Mouse (Mus musculus): ENCODE measurements around the gene Tmod3. TPM values are rescaled to one million over a fixed set of nuclear protein-coding genes. Genes with fewer than 3 reads are reported as not detected.

Tmod3 gene
- polyA plus RNA-seq, 1 experiment from 2014 or later: 85.3 TPM

DNA sequence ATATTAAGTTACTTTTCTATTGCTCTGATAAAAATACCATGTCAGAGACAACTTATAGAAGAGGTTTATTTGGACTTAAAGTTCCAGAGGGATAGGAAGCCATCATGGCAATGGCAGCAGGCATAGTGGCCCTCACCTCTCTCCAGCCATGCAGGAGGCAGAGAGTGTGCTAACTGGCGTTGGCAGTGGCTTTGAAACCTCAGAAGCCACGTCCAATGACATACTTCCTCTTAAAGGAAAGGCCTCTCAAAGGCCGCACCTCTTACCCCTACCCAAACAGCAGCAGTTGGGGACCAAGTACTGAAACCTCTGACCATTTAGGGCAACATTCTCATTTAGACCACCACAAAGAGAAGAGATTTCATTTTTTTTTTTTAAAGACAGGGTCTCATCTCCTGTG lies 82.2 kb downstream of the Tmod3 start:
- Histone ChIP-seq H3K4me3 (no peak overlapping the region), H3K9me3 (no peaks in the 10 kb centered on the region), H3K27ac (no peak overlapping the region), H3K27me3 (no peaks in the 10 kb centered on the region), H3K36me3 (peaks cover 21% of the 10 kb centered on the region), H3K4me2 (no peak overlapping the region), H3K9ac (no peak overlapping the region), H3K4me1 (replicated peaks) (no peaks in the 10 kb centered on the region)
- no peak for ATAC-seq (ENCODE audit: low FRiP score)
- WGBS: 71% methylated on average over 3 of the region's 3 CpGs

DNA sequence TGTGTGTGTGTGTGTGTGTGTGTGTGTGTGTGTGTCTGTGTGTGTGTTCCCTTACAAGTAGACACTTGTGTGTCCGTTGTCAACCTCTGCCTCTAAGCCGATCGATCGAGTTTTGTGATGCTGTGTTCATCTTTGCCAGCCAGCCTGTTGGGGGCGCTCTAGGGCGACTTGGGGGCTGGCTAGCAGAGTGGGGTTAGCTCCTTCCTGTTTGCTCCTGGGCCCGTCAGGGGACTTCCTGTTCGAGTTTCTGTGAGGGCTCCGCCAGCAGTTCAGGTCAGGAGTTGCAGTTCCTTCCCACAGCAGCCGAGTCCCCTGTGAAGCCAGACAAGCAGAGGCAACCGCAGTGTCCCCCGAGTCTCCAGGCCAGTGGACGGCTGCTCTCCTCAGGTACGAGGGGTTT lies 91.2 kb downstream of the Tmod3 start:
- Histone ChIP-seq H3K27ac (no peak overlapping the region), H3K4me1 (replicated peaks) (no peaks in the 10 kb centered on the region), H3K9me3 (no peaks in the 10 kb centered on the region), H3K36me3 (peaks cover 66% of the 10 kb centered on the region), H3K4me3 (no peak overlapping the region), H3K27me3 (no peaks in the 10 kb centered on the region), H3K9ac (no peak overlapping the region), H3K4me2 (no peak overlapping the region)
- 80% methylated on average over 14 of the region's 14 CpGs for WGBS
- ATAC-seq (ENCODE audit: low FRiP score): no peak

DNA sequence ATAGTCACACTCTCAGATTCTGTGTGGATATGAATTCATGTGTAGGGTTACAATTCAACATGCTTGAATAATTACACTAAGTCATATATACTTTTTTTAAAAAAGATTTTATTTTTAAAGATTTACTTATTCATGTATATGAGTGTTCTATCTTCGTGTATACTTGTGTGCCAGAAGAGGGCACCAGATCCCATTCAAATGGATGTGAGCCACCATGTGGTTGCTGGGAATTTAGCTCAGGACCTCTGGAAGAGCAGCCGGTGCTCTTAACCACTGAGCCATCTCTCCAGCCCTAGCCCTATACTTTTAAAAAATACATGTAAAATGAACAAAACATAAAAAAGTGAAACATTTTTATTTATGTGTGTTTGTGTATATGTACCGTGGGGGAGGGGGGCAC lies 91.9 kb downstream of the Tmod3 start:
- Histone ChIP-seq H3K27me3 (no peaks in the 10 kb centered on the region), H3K9me3 (no peaks in the 10 kb centered on the region), H3K4me2 (no peak overlapping the region), H3K4me3 (no peak overlapping the region), H3K36me3 (peaks cover 69% of the 10 kb centered on the region), H3K27ac (no peak overlapping the region), H3K4me1 (replicated peaks) (no peaks in the 10 kb centered on the region), H3K9ac (no peak overlapping the region)
- ATAC-seq (ENCODE audit: low FRiP score): no peak
- WGBS: 97% methylated on average over 3 of the region's 3 CpGs

DNA sequence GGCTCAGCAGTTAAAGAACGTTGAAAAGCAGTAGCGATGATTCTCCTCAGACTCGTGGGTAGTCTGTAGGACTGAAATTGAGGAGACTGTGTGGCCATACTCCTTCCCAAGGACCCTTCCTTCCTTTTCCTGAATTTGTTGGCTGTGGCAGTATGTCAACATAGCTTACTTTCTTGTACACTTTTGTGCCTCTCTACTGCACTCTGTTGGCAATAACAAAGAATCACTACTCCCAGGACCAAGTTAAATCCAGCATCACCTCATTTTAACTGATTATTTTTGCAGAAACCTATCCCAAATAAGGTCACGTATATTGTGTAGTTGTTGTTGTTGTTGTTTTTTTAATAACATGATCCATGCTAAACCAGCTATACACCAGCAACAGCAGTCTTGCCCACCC lies 92.8 kb downstream of the Tmod3 start:
- WGBS: 96% methylated on average over 4 of the region's 4 CpGs
- H3K27me3 ChIP-seq: no peaks in the 10 kb centered on the region
- no peak overlapping the region for H3K4me2 ChIP-seq
- H3K36me3 ChIP-seq: peaks cover 72% of the 10 kb centered on the region
- ATAC-seq (ENCODE audit: low FRiP score): no peak
- no peak overlapping the region for H3K27ac ChIP-seq
- H3K4me3 ChIP-seq: no peak overlapping the region
- H3K9ac ChIP-seq: no peak overlapping the region
- H3K4me1 ChIP-seq (replicated peaks): no peaks in the 10 kb centered on the region
- no peaks in the 10 kb centered on the region for H3K9me3 ChIP-seq

DNA sequence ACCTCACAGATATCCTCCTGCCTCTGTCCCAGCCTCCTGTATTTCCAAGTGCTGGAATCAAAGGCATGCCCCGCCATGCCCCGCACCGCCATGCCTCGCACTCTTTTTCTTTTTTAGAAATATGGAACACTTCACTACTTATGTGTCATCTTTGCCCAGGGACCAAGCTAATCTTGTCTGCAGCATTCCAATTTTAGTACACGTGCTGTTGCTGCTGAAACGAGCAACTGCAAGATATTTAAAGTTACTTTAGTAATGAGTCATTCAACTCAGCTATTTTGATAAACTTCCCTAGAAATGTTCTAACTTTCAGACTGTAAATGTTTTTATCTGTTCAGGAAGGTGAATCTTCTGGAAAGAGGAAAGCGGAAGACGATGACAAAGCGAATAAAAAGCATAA lies 93.6 kb downstream of the Tmod3 start:
- Histone ChIP-seq H3K4me2 (no peak overlapping the region), H3K27ac (no peak overlapping the region), H3K9ac (no peak overlapping the region), H3K36me3 (peaks cover 74% of the 10 kb centered on the region), H3K4me3 (no peak overlapping the region), H3K27me3 (no peaks in the 10 kb centered on the region), H3K4me1 (replicated peaks) (no peaks in the 10 kb centered on the region), H3K9me3 (no peaks in the 10 kb centered on the region)
- ATAC-seq (ENCODE audit: low FRiP score): no peak
- 97% methylated on average over 9 of the region's 9 CpGs for WGBS

DNA sequence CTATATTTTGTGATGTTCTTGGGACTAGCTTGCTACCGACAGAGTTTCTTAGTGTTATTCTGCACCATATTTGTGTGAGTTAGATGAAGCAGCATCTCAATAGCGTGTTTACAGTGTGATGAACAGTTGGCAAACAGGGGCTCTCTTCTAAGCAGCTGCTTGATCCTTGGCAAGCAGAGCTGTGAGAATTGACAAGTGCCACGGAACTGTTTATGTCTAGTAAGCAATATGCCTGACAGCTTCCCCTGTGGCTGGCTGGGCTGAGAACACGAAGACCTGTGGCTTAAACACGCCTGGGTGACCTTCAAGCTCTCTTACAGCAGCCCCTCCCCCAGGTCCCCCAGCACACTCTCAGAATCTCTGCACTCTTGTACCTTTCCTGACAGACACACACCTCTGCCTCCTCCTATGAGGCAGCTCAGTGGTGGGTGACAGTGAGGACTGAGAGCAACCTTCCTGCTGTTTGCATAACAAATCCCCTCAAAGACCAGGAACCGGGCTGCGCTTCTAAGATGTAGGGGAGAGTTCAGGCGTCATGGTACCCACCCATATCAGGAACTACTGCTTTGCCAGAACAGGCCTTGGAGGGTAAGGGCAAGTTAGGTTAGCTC lies 96.3 kb downstream of the Tmod3 start:
- H3K4me3 ChIP-seq: no peak overlapping the region
- H3K4me2 ChIP-seq: no peak overlapping the region
- H3K9ac ChIP-seq: no peak overlapping the region
- peaks cover 91% of the 10 kb centered on the region for H3K36me3 ChIP-seq
- WGBS: 82% methylated on average over 8 of the region's 8 CpGs
- H3K27me3 ChIP-seq: no peaks in the 10 kb centered on the region
- H3K4me1 ChIP-seq (replicated peaks): no peaks in the 10 kb centered on the region
- no peak overlapping the region for H3K27ac ChIP-seq
- H3K9me3 ChIP-seq: no peaks in the 10 kb centered on the region
- ATAC-seq (ENCODE audit: low FRiP score): no peak

DNA sequence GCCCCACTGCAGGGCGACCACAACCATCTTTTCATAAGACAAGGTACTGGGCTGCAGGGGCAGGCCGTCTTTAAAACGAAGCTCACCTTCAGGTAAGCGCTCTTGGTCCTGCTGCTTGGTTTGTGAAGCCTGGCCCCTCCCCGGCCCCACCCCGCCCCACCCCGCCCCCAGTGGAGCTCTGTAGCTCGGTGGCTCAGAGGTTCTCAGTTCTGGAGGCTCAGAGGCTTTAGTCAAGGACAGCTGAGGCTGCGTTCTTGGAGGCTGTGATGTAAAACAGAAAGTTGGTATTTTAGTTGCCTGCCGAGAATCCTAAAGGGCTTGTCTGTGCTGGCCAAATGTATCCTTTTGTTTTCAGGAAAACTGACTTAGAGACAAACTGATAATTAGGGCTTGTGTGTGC lies 103.8 kb downstream of the Tmod3 start:
- WGBS: 91% methylated on average over 10 of the region's 10 CpGs
- H3K9me3 ChIP-seq: no peaks in the 10 kb centered on the region
- H3K4me2 ChIP-seq: no peak overlapping the region
- H3K27me3 ChIP-seq: no peaks in the 10 kb centered on the region
- H3K9ac ChIP-seq: no peak overlapping the region
- no peak for ATAC-seq (ENCODE audit: low FRiP score)
- no peak overlapping the region for H3K4me3 ChIP-seq
- no peaks in the 10 kb centered on the region for H3K4me1 ChIP-seq (replicated peaks)
- peaks cover 97% of the 10 kb centered on the region for H3K36me3 ChIP-seq
- no peak overlapping the region for H3K27ac ChIP-seq

DNA sequence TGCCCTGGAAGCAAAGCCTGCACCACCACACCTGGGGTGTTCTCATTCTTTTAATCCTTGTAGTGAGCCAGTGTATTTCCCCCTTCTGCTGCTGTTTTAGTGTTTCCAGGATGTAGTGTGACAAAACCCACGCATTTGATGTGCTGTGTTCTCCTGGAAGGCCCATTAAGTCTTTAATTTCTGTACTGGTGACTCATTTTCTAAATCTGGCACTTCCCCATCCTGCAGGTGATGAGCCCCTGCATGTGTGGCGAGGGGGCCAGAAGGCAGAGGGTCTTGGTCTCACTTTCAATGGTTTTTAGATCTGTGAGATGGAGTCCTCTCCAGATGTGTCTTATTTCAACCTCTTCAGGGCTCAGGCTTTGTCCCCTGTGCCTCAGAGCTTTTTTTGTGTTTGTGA lies 105.5 kb downstream of the Tmod3 start:
- no peak overlapping the region for H3K4me2 ChIP-seq
- H3K36me3 ChIP-seq: peaks cover 92% of the 10 kb centered on the region
- ATAC-seq (ENCODE audit: low FRiP score): no peak
- no peak overlapping the region for H3K4me3 ChIP-seq
- WGBS: 94% methylated on average over 2 of the region's 2 CpGs
- H3K9me3 ChIP-seq: no peaks in the 10 kb centered on the region
- no peak overlapping the region for H3K9ac ChIP-seq
- no peaks in the 10 kb centered on the region for H3K4me1 ChIP-seq (replicated peaks)
- H3K27me3 ChIP-seq: no peaks in the 10 kb centered on the region
- no peak overlapping the region for H3K27ac ChIP-seq

DNA sequence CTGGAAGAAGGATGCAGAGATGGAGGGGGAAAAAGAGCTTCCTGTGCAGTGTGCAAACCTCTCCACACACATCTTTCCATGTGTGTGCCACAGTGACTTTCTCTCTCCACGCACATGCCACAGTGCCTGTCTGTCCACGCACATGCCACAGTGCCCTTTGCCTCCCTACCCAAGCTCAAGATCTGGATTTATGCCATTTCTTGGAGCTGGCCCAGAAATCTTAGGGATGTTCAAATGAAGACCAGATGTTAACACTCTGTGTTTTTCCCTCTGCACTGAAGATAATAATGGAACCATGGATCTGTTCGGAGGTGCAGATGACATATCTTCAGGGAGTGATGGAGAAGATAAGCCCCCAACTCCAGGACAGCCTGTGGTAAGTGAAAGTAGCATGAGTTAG lies 111.4 kb downstream of the Tmod3 start:
- Histone ChIP-seq H3K27me3 (no peaks in the 10 kb centered on the region), H3K27ac (no peak overlapping the region), H3K4me1 (replicated peaks) (peaks cover 1% of the 10 kb centered on the region), H3K36me3 (peaks cover 77% of the 10 kb centered on the region), H3K4me2 (no peak overlapping the region), H3K9me3 (no peaks in the 10 kb centered on the region), H3K9ac (no peak overlapping the region), H3K4me3 (no peak overlapping the region)
- 91% methylated on average over 3 of the region's 3 CpGs for WGBS
- ATAC-seq (ENCODE audit: low FRiP score): no peak

Other genes starting within 250 kb of the Tmod3 start
- not detected in 2 replicates for gene Bcl2l10, start 211.9 kb downstream of the Tmod3 start, polyA plus RNA-seq (2015; fragmentation: Nextera tagmentation; extraction: Ambion mirVana)
- gene Mapk6, start 149.7 kb downstream of the Tmod3 start, polyA plus RNA-seq (2015; fragmentation: Nextera tagmentation; extraction: Ambion mirVana): 178 and 184 TPM in 2 replicates
- 43.3 and 44.5 TPM in 2 replicates for gene Leo1, start 118.1 kb downstream of the Tmod3 start, polyA plus RNA-seq (2015; fragmentation: Nextera tagmentation; extraction: Ambion mirVana)
- 198 and 199 TPM in 2 replicates for gene Tmod2, start 51.7 kb upstream of the Tmod3 start, polyA plus RNA-seq (2015; fragmentation: Nextera tagmentation; extraction: Ambion mirVana)
- 24.8 and 26.2 TPM in 2 replicates for gene Lysmd2, start 66.1 kb upstream of the Tmod3 start, polyA plus RNA-seq (2015; fragmentation: Nextera tagmentation; extraction: Ambion mirVana)
- gene Scg3, start 124.4 kb upstream of the Tmod3 start, polyA plus RNA-seq (2015; fragmentation: Nextera tagmentation; extraction: Ambion mirVana): 131 and 139 TPM in 2 replicates
- 4.2 and 4.9 TPM in 2 replicates for gene Bmp5, start 215.7 kb upstream of the Tmod3 start, polyA plus RNA-seq (2015; fragmentation: Nextera tagmentation; extraction: Ambion mirVana)

All from hindbrain, embryonic 13.5 days (tissue).